Mouse (Mus musculus) induced T-regulatory cell, adult 2 months (primary cell): ENCODE data around the gene Itgb7.

Experiments used
- DNase-seq: peaks from one replicate; pipeline ENCODE4 v3.0.0-alpha.2; 2012; ENCODE audit warnings: low read depth

Gene Itgb7

GRCm38 (mm10) chr15:102231748-102232147, at the start of gene Itgb7:
Itgb7 (minus strand) TSS chr15:102231944.
- peak; percentile 77 for DNase-seq

- no peak for DNase-seq
Measured at GRCm38 (mm10) chr15:102280623-102281022, 48.9 kb upstream of the Itgb7 start.

DNA sequence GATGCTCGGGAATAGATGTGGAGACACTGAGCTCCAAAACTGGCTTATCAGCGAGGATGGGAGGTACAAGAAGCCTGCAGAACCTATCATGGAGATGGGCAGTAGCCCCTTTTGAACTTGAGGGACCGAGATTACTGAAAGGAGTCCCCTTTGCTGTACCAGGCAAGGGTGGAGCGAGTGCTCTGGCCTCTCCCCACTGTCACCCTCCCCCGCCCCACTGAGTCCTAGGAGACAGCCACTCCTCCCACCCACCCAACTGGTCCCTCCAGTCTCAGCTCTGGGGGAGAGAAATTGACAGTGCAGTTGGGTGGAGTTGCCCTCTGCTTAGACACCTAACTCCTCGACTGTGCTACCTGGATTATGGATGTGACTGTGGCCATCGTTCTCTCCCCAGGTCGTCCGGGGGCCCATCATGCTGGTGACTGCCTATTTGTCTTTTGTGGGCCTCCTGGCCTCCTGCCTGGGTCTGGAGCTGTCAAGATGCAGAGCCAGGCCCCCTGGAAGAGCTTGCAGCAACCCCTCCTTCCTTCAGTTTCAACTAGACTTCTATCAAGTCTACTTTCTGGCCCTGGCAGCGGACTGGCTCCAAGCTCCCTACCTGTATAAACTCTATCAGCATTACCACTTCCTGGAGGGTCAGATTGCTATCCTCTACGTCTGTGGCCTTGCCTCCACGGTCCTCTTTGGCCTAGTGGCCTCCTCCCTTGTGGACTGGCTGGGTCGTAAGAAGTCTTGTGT, 48.2 kb upstream of the Itgb7 start:
- DNase-seq, result no peak

- DNase-seq, result peak; percentile 95
Measured at GRCm38 (mm10) chr15:102279092-102279782, 47.5 kb upstream of the Itgb7 start, which contains the start of gene Mfsd5. Mfsd5 (plus strand) TSS chr15:102279454.

DNA sequence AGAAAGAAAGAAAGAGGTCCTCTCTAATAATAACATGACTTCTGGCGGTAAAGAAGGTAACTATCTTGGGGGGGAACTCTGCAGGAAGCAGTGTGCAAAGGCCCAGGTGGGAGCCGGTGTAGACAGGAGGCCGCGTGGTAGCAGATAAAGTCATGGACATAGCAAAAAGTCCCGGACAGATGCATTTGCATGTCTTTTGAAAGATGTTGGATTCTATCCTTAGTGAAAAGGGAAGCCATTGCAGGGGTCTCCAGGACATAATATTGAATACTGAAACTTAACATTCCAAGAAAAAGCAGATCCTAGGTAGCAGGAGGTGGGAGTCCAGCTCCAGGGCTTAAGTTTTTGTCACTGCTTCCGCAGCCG, 47.0 kb upstream of the Itgb7 start:
- DNase-seq, result no peak

DNA sequence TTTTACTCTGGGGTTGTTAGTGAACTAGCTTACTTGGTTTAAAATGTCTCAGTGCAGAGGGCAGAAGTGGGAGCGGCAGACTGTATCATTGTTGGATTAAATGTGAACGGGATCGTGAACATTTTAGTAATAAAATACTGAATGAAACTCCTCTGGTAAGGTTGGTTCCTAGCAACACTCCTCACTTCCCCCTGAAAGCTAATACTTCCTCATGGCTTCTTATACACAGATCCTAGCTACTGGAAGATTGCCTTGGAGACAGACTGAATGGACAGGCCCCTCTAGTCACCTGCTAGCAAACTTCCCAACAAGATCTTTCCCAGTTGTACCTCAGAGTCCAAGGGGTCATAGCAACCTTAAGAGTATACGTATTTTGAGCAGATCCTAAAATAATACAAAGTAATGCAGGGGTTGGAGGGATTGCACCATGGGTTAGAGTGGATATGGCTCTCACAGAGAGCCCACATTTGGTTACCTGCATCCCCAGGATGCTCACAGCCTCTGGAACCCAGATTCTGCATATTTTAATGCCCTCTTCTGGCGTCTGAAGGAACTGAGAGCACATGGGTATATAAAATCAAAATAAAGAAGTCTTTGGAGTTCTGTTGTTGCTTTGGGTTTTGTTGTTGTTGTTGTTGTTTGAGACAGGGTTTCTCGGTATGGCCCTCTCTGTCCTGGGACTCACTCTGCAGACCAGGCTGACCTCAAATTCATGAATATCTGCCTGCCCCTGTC, 42.4 kb upstream of the Itgb7 start:
- no peak for DNase-seq

GRCm38 (mm10) chr15:102271441-102271840, 39.7 kb upstream of the Itgb7 start:
- DNase-seq, result no peak

DNA sequence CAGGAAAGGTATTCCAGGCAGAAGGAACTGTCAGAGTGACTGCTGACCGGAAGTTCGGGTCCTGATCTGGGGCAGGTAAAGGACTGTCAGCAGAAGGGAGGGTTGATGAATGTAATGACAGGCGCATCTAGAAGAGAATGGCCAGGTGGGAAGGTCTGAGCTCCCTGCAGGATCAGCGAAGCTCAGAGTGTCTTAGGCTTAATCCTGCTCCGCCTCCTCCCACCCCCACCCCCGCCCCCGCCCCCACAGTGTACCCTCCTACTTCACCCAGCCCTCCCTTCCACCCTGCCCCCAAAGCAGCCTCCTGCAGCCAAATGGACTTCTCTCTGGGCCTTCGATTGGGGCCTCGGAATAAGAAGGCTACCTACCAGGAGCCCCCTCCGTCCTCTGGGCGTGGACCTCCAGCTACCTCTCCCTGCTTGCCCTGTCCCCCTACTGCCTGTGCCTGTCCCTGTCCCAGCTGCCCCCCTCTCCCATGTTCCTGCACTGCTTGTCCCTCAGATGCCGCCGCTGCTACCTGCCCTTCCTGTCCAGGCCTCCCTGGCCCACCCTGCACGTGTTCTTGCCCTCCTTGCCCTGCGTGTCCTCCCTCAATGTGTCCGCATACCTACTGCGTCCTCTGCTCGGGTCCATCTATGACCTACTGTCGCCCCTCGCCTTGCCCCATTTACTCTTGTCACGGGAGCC, 38.7 kb upstream of the Itgb7 start, which contains the start of gene Gm9918:
Gene Gm9918, plus strand, starts transcription at position 290 of the 687 bp plus-strand sequence.
- DNase-seq, result no peak

GRCm38 (mm10) chr15:102265548-102265947, 33.8 kb upstream of the Itgb7 start:
- peak; percentile 50 for DNase-seq

GRCm38 (mm10) chr15:102263037-102263436, 31.3 kb upstream of the Itgb7 start:
- peak; percentile 87 for DNase-seq

DNA sequence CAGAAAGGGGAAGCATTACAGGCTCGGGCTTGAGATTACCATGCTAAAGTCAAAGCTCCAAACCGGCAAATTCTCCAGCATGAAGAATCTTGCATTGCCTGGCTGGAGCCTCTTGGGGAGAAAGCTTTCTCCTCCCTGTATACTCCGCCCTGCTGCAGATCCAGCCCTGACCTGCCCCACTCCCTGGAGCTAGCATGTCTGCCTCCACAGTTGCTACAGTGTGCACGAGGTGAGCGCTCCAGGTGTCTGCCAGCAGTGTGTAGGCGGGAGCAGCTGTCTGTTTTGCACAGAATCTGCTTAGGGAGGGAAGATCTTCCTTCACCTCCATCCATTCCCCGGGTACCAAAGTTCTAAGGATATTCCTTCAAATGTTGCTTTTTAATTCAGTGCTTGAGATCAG, 30.8 kb upstream of the Itgb7 start:
- DNase-seq, result no peak

DNA sequence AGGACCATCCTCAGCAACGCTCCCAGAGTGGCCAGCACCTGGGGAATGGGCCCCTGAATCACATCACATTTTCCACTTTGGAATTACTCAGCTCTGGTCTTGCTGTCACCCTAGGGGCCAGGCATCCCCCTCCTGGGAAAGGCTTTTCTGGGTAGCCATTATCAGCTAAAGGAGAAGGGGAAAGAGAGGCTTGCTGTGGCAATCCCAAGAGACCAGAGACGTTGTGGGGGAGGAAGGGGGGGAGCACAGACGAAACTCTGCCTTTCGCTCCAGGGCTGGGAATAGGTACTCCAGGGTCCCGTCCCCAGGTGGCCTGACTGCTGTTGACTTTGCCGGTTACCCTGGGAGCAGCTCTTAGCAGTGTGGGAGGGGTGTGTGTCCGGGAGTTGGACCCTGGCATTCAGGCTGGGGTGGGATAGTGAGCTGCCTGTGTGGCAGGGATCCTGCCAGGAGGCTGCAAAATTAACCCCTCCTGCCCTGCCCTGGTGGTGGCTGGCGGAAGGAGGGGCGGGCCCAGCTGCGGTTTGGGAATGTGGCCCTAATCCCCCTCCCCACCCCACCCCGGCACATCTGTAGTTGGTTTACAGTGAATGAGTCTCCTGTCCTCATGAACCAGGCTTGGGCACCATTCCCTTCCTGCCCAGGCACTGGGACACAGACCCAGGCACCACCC, 27.0 kb upstream of the Itgb7 start:
- DNase-seq, result no peak

GRCm38 (mm10) chr15:102258076-102258470, 26.3 kb upstream of the Itgb7 start:
- DNase-seq, result no peak

GRCm38 (mm10) chr15:102257202-102258075, 25.7 kb upstream of the Itgb7 start, which contains the start of gene Rarg:
Rarg (minus strand) TSS chr15:102257517.
- DNase-seq, result peak; percentile 77

DNA sequence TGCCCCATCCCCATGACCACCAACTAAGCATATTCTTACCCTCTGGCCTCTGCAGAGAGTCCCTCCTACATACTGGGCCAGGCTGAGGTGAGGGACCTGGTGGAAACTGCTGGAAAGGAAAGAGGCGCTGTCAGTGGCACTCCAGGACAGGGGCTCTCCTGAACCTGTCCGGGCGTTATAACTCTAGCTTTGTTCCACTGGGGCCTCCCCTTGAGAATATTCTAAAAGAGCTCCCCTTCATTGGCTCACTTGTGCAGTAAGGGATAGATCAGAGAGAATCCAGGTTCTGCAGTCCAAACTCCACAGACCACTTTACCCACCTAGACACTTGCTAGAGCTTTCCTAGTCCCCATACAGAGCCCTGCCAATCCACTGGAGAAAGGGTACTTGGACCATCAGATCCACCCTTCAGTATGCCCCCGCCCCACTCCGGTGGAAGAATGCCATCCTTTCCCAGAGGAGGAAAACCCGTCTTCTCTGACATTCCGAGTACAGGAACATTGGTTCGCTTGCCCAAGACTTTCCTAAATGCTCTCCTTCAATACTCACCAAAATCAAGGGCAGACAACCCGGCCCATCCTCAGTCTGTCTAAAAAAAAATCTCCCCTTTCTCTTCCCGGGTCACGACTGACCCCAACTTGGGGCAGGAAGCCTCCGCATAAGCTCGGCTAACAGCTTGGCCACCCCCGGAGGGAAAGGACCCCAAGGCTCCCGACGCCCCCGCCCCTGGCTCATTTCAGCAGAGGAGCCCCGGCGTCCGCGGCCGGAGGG, 24.9 kb upstream of the Itgb7 start:
- DNase-seq, result no peak

- DNase-seq, result no peak
Measured at GRCm38 (mm10) chr15:102255547-102256255, 24.0 kb upstream of the Itgb7 start.

- DNase-seq, result no peak
Measured at GRCm38 (mm10) chr15:102250521-102250920, 18.8 kb upstream of the Itgb7 start.

DNA sequence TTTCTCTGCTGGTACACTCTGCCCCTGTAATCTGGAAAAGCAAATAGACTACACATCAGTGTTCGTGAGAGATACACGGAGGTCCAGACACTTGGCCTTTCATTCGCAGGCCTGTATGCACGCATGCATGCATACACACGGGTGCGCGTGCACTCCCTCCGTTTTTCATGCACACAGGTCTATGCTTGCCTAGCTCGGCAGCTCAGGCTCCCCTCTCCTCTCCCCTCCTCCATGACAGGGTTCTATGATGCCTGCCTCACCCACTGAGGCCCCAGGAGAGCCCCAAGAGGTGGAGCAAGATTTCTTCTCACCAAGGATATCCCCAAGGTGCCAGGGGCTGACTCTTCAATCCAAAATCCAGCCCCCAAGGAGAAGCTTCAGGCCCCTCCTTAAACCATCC, 18.2 kb upstream of the Itgb7 start:
- DNase-seq, result no peak

DNA sequence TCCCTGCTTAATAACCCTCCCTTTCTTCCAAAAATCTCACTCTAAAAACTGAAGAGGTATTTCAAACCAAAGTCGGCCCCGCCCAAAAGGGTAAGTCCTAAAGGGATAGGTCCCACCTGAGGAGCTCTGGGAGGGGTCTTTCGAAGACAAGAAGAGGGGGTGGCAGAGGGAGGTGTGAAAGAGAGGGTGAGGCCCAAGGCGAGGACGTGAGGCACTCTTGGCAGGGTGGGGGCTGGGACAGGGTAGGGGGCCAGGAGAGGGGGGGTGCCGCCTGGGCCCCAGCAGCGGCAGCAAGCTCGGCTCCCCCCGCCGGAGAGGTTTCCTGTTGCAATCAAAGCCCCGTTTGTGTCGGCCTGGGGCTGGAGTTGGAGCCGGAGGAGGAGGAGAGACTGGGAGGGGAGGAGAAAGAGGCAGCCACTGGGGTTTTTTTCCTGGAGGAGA, 17.5 kb upstream of the Itgb7 start:
- DNase-seq, result no peak
